Mouse (Mus musculus) fat pad, adult 2 months (tissue): ENCODE data around the gene Smg6.

Experiments used
- DNase-seq: peaks from one replicate; pipeline ENCODE4 v3.0.0-alpha.2; 2011; ENCODE audit warnings: low read depth, low spot score; ENCODE audit errors: extremely low read depth

Smg6 gene

DNA sequence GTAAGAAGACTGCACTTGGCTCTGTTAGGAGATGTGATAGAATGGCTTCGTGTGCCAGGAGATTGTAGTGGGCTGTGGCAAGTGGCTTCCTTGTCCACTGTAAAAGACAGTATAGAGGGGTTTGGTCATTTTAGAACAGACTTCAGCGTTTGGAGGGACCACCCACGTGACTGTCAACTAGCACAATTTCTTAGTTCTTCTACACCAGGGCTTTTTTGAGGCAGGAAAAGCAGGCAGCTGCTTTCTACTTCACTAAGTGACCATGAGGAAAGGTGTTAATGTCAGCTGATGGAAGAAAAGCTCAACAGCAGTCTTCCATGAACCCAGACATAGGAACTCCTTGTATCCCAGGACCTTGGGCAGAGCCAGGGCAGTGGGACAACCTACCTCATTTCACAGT lies 121.0 kb downstream of the Smg6 start:
- DNase-seq: no peak

DNA sequence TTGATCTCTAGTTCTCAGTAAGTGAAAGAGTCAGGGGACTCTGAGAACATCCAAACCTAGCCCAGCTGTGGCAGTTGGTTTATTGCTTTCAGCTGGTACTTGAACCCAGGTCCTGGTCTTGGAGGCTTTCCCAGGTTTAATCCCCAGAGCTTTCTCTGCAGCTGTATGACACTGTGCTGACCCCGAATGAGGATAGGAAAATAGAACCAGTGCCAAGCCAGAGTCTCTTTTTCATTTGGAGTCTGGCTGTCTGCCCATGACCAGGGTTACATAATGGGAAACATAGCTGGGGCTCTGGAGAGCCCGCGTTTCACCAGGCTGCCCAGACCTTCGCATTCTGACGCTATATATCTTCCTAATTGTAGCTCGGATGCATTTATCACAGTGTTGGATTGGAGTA lies 121.4 kb downstream of the Smg6 start:
- no peak for DNase-seq

DNA sequence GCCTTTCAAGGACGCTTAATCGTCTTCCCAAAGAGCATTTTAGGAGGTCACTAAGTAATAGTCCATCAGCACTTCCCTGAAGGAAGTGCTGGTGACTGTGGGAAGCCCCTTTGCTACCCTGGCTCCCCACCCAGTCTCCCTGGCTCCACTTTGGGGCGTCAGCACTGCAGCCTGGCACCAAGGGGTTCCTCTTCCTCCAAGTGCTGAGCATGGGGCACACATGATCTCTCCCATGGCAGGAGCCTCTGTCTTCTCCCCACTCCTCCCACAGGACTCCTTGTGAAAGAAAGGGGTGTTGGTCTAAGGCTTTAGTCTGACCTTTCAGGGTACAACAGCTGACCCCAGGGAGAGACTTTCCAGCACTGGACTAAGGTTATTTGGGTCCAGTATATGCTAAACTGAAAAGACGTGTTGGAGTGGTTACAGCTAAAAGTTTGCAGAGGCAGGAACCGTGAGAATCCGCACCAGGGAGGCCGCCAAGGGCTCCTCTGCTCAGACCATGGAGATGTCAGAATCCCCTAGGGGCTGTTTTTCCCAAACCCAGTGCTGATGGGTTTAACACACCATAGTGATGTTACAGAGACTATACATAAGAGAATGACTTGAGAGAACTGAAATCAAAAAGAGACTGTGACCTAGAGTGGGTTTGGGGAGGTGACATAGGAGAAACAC lies 122.2 kb downstream of the Smg6 start:
- DNase-seq: no peak

DNA sequence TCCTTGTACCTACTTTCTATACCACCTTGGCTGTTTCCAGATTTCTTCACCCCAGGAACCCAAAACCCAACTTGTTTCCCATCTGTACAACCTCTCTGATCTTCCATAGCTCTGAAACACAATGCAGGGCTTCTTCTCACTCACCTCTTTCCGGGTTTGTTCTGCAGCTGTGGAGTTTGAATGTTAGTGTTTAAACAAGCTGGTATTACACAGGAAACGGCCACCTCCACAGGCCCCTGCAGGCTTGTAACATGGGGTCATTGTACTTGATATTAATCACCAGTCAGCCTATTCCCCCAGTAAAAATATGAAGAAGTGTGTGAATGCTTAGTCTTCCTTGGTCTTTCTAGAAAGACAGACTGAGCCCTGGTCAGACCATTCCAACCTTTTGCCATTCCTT lies 123.5 kb downstream of the Smg6 start:
- no peak for DNase-seq

DNA sequence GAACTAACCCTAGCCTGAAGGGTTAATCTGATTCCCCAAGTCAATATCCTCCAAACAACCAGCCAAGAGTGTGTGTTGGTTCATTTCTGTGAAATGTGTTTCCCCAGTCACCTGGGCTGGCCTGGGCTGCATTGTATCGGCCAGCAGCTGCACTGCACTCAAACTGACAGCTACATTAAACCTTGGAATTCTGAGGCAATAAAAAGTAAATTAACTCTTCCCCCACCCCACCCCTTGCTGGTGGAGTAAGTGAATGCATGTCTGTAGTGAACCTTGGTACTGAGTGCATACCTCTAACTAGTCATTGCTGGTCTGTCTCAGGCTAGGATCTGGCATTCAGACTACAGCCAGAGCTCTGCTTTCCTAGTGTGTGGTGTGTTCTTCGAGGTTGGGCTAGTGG lies 124.2 kb downstream of the Smg6 start:
- DNase-seq: no peak

DNA sequence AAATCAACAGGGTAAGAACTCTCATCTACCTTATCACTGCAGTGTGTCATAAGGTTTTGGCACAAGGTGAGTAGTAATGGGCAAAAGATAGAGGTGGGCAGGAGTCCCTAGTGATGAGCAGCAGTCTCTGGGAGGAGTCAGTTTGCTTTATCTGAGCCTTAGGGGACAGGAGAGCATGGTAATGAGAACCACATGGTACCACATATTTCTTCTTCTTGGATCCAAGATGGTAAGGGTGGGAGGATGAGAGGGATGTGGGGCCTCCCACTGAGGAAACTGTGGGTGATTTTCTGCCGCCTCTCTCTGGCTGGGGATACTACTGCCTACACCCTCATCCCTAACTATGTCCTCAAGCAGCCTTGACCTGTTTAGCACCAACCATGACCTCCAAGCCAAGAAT lies 125.6 kb downstream of the Smg6 start:
- no peak for DNase-seq

DNA sequence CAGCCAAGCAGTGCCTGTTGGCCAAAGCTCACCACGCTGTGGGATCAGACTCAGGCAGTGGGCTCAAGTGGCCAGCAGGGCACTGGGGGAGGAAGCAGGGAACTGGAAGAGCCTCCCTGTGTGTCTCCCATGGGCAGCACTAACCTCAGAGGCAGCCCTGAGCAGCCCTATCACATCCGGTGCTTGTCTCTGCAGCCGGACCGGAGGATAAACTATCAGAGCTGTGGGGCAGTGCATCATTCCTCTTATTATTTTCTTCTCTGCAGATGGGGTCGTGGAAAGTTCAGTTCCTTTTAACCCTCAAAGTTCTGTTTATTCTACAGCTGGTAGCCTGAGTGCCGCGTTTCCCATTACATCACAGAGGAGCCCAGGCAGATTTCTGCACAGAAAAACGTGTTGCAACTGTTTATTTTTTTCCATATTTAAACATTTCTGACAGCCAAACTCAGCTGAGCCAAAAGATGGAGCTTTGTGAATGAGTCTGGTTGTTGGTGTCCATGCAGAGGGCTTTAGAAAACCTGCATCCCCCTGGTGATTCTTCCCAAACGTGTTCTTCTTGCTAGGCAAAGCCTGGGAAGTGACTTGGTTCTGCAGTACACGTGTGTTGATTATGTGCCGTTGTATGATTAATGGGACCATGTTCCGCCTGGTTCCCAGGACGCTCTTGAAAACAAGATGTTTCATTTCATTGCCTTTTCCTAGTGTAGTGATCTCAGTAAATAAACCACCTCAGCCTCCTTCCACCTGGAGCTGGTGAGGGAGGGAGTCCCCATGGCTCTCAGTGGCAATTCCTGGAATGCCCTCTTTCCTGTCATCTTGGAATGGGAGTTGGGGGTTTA lies 126.3 kb downstream of the Smg6 start:
- DNase-seq: no peak

DNA sequence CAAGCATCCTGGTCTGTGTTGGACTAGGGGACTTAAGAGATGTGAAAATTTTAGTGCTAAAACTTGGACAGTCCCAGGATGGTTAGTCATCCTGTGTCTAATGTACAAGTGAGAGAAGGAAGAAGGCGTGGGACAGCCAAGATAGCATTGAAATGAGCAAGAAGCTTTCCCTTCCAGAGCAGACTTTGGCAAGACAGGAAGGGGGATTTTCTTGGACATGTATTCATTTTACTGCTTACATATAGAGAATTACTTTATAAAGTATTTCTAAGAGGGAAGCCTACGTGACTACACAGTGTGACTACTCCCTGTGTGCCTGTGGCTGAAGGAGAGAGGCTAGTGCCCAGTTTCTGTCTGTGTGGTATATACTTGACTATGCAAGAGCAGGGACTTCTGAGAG lies 127.4 kb downstream of the Smg6 start:
- DNase-seq: no peak

DNA sequence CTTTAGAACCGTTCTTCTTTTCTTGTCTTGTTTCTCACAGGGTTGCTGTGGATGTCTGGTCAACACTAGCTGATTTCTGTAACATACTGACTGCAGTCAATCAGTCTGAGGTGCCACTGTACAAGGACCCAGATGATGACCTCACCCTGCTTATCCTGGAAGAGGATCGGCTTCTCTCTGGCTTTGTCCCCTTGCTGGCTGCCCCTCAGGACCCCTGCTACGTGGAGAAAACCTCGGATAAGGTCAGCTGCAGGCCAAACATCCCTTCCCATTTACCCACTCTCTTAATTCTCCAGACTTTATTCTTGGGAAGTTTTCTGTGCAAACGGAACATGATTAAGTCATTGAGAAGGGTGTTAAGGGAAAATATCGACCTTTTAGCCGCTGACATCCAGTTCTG lies 128.1 kb downstream of the Smg6 start:
- DNase-seq: no peak

DNA sequence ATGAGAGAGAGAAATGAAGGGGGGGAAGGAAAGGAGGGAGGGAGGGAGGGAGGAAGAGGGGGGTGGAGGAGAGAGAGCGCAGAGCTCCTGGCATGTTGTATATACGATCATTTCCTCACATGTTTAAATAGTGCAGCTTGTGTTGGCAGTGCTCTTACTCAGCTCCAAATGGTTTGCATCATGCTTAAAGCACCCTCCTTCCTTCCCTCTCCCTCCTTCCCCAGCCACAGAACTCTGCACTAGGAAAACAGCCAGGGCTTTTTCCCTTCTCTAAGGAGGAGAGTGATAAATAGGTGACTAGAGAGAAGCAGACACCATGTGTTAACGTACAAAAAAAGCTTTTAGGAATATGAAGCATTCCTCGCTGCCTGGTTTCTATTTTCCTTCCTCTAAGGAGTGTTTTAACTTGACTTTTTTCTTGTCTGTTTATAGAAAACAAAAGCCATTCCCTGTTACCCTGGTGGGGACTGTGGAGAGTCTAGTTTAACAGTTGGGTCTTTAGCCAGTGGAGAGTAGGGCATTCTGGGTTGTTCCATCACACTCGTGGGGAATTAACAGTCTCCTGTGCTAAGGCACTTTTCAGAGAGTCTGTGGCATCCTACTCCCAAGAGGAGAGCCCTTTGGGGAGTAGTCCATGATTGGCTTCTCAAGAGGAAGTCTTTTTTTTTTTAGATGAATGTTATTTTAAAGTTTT lies 128.7 kb downstream of the Smg6 start:
- no peak for DNase-seq

DNA sequence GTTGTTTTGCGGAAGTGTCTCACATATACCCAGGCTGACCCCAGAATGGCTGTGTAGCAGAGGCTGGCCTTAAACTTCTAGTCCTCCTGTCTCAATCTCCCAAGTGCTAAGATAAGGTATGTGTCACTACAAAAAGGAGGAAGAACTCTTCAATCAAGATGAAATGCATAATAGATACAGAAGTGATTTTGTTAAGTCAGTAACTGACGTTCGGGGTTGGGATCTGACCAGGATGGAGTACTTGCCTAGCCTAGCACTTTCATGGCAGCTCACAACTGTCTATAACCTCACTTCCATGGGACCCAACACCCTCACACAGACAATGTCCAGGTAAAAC lies 129.2 kb downstream of the Smg6 start:
- no peak for DNase-seq

DNA sequence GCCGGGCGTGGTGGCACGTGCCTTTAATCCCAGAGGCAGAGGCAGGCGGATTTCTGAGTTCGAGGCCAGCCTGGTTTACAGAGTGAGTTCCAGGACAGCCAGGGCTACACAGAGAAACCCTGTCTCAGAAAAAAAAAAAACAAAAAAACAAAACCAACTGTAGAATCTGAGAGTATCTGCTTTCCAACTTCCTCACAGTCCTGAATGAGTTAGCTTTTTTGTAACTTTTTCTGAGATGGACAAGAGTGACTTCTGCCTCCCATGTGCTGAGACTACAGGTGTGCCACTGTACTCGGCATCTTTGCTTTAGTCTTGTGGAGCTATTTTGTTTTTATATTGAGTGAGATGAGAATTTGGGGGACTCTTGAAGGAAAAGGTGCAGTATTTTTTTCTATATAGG lies 137.0 kb downstream of the Smg6 start:
- no peak for DNase-seq

DNA sequence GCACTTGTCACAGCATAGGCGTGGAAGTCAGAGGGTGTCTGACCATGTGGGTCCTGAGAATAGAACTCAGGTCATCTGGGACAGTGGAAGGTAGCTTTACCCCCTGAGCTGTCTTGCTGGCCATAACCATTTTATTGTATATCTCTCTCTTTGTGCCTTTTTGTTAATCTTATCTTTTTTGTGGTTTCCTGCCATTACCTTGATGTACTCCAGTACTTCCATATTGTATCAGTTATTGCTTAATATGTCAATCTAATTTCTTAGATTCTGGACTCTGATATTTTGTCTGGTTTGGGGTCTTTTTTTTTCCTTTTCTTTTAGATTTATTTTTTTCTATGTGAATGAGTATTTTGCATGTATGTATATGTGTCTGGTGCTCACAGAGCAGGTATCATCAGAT lies 138.6 kb downstream of the Smg6 start:
- no peak for DNase-seq

DNA sequence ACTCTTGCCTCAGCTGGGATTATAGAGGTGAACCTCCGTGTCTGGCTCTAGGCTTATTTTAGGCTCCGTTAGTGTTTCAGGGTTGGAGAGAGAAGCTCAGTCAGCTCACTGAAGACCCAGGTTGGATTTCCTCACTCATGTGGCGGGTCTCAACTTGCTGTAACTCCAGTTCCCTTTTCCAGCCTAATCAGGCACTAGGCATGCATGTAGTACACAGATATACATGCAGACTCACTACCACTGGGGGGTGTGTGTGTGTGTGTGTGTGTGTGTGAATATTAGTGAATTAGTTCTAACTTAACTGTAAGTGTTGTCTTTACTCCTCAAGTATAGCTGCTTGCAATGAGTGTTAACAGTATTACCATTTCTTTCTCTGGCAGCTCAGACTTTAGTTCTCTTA lies 145.7 kb downstream of the Smg6 start:
- DNase-seq: no peak

DNA sequence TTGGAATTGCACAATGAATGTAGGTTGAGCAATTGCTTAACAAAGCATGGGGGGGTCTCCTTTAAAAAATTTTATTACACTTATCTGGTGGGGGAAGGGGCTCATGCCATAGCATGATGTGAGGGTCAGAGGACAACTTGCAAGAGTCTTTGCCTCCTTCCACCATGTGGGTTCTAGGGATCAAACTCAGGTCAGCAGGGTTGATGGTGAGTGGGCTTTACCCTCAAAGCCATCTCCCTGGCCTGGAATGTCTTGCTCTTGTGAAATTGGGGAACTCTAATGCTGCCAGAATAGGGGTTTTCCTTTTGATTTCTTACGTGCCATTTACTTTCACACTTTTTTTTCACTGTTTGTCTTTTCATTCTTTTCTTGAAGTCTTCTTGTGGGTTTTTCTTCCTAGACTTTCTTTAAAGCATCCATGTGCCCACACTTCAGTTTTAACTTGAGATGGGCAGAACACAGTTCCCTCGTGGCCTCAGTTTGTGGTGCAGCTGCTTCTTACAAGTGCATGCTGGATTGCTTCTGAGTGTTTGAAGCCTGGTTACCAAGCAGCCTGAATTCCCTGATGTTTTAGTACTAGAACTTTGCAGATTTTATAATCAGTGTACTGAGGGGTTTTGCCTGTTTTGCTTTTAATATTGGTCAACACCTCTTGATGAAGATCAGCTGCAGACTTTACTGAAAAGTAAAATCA lies 147.5 kb downstream of the Smg6 start:
- no peak for DNase-seq

DNA sequence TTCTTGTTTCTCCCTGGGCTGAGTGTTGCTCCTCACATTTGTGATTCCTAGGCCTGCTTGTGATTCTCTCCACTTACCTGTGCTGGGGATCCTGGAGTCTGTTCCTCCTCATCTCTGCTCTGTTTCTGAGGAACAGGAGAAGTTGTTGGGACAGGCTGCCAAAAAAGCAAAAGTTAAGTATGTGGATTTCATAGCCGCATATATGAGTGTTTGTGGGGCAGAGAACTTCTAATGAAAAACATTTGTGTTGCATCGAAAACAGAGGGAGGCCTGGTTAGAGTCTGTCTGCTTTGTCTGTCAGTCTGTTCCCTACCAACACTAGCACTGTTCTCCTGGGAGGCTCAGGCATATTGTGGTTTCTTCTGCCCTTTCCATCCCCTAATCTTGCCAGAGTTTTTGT lies 148.1 kb downstream of the Smg6 start:
- no peak for DNase-seq

DNA sequence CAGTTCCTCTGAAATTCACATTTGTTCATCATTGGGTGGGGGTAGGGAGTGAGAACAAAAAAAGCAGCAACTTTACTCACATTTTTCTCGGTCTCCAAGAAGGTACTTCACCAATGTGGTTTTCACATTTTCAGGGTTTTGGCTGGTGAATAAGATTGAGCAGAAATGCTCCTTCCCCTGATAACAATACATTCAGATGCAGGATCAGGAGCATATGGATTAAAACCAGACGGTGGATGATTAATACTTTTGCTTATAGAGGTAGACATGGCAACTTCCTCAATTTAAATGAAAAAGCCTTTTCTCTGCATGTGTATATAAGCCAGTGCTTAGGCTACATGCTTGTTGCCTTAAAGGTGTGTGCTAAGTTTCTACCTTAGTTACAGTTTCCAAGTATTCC lies 148.9 kb downstream of the Smg6 start:
- no peak for DNase-seq

DNA sequence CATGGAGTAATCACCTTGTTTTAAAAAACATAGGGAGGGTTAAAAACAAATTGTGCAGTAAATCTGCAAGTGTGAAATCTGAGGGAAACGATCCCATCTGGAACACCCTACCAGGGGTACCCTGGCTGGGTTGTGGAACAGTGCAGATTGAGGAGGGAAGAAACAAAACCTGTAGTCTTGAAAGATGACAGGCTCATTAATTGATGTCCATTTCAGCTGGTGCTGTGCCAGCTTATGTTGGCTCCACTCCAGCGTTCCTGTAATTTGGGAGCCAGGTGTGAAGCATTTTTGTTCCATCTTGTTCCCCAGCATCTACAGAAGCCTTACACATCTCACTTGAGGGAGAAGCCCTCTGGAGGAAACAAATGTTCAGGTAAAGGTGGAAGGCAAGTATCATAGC lies 153.0 kb downstream of the Smg6 start:
- no peak for DNase-seq

DNA sequence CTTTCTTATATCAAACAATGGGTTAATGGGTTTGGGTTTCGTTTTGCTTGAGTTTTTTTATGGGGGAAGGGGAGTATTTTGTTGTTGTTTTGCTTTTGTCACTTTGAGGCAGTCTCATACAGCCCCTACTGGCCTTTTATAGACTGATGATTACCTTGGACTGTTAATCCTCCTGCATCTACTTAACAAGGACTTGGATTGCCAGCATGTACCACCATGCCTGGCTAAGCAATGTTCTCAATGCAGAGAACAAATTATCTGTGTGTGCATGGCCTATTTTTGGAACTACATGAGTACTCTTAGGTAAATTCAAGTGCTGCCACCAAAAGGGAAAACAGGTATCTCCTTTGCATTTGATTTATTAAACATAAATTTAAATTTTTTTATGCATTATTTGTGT lies 157.4 kb downstream of the Smg6 start:
- no peak for DNase-seq

DNA sequence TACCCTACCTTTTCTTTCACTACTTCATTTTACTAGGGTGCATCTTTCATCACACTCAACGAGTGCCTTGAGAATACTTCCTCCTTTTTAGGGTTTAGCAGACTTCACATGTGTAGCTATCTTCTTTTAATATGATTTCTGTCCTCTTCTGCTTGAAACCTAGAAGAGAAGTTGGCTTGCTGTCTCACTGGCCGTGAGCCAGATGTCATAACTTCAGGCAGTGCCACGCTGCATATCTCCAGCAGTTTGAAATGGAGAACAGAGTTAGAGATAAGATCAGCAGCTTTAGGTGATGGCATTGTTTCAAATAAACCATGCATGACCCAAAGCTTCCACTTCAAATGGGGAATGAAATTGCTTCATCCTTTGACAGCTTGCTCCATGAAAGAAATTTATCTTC lies 166.5 kb downstream of the Smg6 start:
- DNase-seq: peak; percentile 98

DNA sequence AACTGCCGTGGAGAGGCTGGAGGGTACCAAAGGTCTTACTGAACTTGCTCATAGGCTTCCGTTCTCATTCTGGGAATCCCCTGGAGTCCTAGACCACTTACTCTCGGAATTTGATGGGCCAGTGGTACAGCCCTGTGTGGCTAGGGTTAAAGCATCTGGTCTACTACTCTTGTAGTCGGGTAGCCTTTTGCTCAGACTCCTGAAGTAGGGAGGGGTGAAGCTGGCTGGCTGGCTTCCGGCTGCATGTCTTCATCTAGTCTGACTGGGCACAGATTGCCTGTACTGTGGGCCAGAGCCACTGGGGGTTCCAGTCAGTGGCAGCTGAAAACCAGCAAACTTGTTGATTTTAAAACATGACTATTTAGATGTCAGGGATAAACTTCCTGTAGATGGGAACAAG lies 167.0 kb downstream of the Smg6 start:
- DNase-seq: no peak

DNA sequence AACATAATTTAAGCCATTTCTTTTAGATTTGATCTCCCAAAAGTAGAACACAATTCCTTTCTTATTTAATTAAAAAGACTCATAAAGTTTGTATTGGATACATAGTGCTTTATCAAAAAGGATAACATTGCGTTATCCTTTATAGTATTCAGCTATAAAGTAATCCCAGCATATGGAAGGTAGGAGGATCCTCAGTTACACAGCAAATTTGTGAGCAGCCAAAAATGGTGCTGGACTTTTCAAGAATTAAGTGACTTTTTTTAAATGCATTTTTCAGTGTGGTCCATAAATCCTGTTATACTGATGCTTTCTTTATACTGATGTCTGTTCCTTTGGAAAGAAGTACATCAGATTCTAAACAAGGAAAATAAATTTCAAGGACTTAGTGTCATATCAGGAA lies 169.1 kb downstream of the Smg6 start:
- DNase-seq: no peak
